Mouse (Mus musculus) frontal cortex, postnatal 36 days (tissue): Measurements from ENCODE around the gene Scn1b.

Source experiments
- DNase-seq, 2 experiments: peaks; one replicate each; pipeline ENCODE4 v3.0.0; 2022; ENCODE audit warnings: low spot score in 2 of 2

Gene Scn1b

DNA sequence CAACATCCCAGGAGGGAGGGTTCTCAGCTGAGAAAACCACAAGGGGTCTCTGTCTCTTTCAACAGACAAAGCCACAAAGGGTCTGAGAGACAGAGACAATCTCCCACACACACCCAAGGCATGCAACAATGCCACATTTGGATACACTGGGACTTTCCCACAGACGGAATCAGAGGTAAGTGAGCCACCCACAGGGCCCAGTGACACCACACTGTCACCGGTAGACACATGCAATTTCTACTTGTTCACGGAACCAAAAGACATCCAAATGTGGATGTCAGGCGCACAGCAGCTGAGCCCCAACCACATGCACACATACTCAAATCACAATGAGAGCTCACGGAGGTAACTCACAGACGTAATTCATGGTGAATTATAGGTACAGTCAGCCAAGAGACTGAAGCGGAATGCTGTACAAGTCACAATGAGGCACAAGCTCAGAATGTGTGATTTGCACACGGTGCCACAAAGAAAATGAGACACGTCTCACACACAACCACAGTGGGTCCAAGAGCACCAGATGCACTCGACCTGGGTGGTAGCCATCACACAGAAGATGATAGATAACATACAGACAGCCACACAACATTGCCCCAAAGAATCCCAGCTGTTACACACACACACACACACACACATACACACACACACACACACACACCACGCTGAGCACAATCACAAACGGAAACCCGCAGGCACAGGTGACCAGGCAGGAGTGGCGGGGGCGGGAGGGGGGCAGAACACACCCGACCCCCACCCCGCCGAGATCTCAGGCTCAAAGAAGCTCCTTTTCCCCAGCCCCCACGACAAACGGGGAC, 23.2 kb upstream of the Scn1b start:
- peak in 1 of 2 experiments; percentile 43 for DNase-seq

DNA sequence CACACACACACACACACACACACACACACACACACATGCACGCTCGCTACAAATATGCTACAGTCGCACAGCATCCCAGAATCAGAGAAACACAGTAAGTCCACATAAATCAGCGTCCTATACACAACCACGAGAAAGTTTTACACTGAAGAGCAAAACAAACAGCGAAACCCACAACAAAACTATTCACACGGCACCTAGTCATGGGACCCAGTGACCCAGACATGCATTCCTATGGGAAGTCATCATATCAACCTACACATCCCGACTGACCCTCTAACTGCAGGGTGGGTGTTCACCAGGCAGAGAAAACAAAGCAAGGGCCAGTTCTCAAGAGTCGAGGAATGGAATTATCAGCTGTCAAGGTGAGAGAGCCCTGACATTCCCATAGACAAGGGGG, 22.5 kb upstream of the Scn1b start:
- DNase-seq, result peak in 1 of 2 experiments; percentile 1

DNA sequence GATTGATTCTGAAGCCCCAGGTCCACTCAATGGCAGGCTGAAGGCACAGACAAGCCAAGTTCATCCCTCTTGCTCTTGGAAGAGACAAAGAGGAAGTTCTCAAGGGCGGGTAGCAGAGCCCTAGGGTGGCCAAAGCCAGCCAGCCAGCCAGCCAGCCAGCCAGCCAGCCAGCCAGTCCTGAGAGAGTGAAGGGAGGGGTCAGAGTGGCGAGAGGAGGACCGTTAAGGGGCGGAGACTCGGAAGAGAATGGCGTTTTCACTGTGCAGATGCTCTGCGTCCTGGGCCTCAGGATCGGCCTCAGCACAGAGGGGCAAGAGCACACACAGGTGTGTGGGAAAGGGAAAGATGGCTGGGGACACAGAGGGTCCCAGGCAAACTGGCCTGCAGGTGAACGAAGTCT, 22.0 kb upstream of the Scn1b start:
- DNase-seq, result peak in 1 of 2 experiments; percentile 42

DNA sequence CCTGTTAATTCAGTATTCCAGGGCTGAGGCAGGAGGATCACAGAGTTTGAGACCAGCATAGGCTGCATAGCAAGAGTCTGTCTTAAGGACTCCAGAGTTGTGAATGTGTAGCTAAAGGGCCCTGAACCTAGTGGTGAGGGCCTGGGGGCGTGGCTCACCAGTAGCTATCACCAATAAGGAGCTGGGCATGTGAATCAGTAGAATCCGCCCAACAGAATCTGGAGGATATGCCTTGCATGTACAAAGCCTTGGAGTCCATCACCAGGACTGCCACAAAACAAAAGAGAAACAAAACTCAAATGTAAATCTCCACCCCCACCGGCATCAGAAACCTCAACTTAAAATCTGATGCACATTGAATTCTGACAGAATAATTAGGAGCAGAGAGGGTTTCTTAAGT, 21.3 kb upstream of the Scn1b start:
- peak in 1 of 2 experiments; percentile 8 for DNase-seq

DNA sequence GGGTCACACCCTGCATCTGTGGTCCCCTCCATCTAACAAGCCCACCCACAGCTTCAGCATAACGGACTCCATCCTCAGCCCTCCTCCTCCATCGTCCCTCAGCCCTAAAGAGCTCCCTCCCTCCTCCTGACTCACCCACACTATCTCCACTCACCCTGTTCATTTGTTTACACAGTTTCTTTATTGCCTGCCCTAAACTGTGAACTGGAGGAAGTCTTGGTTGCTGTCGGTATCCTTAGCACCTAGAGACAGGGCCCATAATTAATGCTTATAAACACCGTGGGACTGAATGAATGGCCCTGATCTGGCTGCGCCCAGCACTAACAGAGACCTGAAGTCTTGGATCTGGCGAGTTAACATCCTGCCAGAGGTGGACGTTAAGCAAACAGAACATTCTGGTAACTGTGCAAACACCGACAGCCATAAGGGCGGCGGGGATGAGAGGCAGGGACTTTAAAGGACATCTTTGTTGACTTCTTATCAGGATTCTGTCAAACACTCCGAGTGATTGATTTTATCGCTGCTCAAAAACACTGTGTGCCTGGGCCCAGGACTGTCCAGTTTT, 18.9 kb upstream of the Scn1b start:
- peak in 1 of 2 experiments; percentile 1 for DNase-seq

DNA sequence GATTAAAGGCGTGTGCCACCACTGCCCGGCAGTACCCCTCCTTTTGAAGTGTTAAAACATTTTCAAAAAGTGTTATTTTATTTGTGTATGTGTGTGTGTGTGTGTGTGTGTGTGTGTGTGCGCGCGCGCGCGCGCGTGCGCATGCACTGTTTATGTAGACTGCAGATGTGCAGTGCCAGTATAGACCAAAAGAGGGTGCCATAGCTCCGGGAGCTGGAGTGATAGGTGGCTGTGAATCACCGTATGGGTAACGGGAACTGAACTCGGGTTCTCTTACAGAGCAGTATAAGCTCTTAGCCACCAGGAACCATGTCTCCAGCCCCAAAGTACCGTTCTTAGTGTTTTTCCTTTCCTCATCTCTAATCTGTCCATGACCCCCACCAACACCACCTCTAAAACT, 18.1 kb upstream of the Scn1b start:
- DNase-seq, result peak in 1 of 2 experiments; percentile 1

DNA sequence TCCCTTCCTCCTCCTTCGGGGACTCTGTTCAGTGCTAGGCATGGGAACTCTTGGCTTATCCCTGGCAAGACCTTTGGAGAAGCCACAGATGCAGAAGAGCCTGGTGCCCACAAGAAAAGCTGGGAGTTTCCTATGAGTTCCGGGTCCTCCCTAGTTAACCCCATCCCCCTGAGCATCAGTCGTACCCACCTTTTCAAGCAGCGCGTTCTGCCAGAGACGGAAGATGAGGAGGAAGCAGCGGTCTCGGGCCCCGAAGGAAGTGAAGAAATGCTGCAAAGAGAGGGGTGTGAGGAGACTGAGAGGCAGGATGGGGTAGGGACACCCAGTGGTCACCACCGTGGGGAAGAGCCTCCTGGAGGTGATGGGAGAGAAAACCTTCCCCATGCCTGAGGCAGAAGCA, 14.1 kb upstream of the Scn1b start:
- DNase-seq, result no peak

DNA sequence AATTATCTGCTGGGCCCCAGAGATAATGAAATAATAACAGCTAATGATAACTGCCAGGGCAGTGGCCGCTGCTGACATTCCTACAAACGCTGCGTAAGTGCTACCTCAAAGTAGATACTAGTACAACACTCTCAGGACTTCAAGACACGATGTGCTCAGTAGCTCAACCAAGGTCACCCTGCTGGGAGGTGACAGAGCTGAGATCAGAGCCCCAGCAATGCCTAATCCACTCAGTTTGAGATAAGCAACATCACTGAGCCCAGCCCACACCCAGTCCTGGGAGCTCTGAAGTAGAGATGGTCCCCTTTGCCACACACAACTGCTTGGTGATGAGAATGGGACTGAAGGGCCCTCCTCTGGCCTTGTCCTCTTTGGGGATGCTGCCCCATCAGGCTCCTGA, 13.5 kb upstream of the Scn1b start:
- no peak for DNase-seq

DNA sequence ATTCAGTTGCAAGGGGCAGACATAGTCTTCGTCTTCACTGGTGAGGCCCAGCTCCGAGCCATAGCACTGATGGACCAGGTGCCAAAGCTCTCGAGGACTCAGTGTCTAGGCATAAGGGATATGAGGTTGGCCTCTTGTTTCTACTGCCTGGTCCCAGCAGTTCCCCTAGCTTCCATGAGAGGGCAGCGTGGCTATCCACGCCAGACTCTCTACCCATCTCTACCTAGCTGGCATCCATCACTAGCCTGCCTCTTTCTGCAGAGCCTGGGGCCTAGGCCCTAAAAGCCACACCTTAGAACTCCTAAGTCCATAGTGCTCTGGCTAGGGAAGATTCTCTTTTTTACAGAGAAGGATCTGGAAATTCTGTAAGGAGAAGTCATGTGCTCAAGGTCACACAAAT, 13.0 kb upstream of the Scn1b start:
- peak in 1 of 2 experiments; percentile 68 for DNase-seq

DNA sequence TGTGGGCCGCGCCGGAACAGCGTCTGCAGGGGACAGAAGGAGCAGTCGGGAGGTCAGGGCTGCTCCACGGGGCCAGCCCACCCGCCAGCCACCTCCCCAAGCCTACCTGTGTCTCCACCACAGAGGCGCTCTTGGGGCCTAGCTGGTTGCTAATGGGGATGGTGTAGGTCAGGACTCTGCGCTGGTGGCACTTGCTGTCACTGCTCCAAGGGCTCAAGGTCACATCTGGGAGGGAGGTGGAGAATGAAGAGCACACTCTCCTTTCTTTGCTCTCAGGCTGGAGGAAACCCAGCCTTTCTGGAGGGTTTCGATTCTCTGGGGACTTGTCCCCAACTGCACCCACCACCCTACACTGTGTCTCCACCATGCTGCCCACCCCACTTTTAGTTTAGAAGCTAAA, 8.9 kb upstream of the Scn1b start:
- no peak for DNase-seq

DNA sequence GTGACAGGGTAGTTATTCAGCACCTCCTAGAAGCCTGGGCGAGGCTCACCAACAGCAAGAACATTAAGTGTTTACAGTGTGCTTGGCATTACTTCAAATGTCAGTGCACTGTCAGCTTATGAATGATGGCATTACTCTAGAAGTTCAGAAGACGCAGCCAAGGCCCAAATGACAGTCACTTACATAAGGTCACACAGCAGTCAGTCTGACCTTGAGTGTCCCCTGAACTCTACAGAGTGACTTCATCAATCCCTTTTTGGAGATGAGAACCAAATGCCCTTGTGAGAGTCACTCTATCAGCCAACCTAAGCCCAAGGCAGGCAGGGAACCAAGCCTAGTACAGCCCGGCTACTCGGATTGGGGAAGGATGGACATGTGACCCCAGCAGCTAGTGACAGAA, 5.1 kb upstream of the Scn1b start:
- DNase-seq, result no peak

DNA sequence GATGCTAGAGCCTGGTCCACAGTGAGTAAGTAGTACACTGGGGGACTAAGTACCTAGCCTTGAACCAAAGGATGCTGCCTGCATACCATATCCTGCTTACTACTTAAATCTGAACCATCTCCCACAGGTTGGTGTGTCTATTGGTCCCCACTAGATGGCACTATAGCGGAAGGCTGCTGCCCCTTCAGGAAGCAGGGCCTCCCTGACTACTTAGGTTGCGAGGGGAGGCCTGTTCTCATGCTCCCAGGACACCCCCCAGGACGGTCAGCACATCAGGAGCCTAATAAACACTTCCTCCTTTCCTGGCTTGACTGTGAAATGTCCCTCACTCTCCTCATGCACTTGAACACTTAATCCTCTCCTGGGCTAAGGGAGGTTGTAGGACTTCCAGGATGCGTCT, 4.0 kb upstream of the Scn1b start:
- DNase-seq, result peak in 1 of 2 experiments; percentile 62

DNA sequence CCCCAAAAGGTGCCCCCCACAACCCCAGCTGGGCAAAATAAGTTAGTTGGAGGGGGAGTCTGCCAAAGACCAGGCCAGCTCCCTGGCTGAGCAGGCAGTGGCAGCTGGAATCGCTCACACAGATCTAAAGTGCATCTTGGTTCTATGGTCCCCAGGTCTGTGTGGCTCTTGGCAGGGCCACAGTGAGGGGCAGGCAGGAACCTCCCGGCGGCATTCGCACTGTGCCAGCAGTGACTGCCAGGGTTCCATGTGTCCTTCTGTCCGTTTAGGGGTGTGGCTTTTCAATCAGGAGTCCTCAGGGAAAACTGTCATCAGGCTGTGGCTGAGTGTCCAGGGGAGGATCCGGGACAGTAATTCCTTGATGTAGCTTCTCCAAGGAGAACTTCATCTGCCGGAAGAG, 3.4 kb upstream of the Scn1b start:
- DNase-seq, result no peak

DNA sequence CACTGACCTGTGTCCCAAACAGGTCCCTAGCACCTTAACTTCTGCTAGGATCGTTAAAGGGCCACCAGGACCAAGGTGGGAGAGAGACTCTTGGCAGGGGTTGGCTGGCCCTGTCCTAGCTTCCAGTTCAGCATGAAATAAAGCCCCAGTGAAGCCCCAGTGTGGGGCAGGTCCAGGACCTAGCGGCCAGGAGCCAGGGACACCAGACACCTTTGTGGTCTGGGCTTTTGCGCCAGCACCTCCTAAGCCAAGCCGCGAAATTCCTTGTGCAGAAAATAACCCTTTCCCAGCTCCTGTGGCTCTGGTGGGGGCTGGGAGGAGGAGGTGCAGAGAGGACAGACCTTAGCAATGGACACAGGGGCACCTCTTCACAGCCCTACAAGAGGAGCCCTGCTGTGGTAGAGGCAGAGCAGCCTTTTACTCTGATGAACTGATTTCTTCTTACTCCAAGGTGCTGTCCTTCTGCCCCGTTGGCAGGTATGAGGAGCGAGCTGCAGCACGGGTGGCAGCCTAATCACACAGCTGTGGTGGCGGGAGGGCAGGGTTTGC, 1.4 kb upstream of the Scn1b start:
- no peak for DNase-seq

DNA sequence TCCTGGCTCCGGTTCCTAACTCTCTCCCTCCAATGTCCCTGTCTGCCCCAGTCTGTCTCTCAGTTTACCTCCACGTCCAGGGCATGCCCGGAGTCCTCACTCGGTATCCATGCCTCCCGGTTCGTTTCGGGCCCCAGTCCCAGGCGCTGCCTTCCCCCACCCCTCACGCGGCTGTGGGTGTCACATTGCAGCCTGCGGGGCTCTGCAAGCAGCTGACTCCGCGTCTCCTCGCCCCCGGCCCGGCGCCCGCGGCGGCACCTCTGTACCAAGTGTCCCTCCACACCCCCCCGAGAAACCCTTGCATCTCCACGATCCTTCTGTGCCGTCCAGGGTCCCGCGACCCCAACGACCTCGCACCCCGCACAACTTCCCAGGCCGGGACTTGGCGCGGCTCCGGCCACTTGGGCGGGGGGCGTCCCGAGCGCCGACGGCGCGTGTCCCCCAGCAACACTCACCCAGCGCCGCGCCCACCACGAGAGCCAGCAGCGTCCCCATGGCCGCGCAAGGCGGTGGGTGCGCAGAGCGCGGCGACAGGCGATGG, 522 bp downstream of the Scn1b start:
- peak in 1 of 2 experiments; percentile 64 for DNase-seq

DNA sequence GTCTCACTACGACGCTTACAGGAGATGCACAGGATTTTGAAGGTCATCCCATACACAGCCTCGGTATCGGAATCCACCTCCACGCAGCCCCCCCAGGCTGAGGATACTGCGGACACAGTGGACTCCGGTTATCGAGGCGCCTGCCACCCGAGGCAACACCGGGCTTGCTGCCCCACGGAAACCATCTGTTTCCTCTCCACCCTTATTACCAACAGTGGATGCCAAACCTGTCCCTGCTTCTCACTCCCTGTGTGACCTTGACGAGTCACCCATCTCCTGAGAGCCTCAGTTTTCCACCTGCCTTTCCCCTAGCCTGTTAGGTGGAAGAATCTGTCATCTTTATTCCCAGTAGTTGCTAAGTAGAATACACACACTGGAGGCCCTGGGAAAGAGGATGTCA, 1.7 kb downstream of the Scn1b start:
- no peak for DNase-seq

DNA sequence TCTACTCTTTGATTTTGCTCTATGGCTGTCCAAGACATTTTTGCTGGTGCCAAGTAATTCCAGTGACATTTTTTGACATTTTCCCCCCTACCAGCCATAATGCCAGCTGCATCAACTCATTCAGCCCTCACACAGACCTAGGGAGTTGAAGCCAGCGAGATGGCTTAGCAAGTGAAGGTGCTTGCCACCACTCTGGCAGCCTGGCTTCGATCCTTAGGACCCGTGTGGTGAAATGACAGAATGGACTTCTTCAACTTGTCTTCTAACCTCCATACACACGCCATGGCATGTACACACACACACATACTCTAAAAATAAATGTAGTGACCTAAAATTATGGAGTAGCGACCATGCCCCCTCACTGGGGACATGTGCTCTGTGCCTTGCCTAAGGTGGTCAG, 2.4 kb downstream of the Scn1b start:
- DNase-seq, result no peak

DNA sequence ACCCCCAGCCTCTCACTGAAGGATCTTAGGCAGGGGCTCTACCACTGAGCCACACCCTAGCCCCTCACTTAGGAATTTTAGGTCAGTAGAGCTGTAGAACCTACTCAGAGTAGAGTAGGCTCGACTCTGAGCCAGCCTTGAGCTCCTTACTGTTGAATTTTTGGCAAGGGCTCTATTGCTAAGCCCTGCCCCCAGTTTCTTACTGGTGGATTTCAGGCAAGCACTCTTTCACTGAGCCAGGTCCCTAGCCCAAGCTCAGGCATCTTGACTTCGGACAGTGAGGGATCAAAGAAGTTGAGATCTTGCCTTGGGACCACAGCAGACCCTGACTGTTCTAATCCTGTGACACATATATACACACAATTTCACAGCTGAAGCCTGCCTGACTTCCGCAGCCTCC, 3.1 kb downstream of the Scn1b start:
- no peak for DNase-seq

DNA sequence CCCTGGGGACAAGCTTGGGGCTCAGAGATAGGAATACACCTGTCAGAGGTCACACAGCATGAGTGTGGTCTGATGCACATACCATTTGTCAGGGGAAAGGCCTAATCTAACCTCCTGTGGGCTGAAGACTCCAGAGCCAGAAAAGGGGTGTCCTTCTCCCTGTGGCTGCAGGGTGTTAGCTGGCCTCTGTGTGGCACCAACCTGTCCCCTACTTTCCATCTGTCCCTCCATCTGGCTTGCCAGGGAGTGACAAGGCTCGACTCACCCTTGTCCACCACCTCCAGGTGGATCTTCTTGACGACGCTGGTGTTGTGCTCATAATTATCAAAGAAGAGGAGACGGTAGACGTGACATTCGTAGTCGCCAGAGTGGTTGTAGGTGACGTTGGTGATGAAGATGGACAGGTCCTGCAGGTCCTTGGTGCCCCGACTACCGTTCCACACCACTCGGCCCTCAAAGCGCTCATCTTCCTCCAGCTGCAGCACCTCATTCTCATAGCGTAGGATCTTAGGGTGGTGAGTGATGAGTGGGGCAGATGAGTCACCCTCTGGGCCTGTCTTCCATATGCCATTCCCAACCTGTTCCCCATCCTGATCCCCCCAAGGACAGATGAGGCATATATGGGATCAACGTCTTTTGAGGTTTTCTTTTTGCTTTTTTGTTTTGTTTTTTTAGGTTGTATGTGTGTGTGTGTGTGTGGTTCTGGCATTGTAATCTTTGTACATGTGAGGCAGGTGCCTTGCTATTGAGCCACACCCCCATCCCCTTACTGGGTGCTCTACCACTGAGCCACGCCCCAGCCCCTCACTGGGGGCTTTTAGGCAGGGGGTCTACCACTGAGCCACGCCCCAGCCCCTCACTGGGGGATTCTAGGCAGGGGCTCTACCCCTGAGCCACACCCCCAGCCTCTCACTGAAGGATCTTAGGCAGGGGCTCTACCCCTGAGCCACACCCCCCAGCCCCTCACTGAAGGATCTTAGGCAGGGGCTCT, 3.9 kb downstream of the Scn1b start:
- no peak for DNase-seq

DNA sequence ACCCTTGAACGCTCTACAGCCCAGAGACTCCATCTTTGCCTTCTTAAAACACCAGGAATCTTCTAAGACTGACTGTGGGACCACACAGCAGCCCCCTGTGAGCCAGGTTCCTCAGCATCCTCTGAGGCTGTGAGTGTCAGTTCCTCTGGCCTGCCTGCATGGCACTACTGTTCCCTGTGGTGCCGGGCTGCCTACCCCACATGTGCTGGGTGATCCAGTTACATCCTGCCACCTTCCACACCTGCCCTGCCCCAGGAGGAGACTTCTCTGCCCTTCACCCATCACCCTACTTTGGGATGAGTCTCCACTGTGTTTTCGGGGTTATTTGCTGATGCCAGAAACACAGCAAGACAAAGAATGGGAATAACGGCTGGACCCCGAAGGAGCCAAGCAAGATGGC, 7.2 kb downstream of the Scn1b start:
- no peak for DNase-seq

DNA sequence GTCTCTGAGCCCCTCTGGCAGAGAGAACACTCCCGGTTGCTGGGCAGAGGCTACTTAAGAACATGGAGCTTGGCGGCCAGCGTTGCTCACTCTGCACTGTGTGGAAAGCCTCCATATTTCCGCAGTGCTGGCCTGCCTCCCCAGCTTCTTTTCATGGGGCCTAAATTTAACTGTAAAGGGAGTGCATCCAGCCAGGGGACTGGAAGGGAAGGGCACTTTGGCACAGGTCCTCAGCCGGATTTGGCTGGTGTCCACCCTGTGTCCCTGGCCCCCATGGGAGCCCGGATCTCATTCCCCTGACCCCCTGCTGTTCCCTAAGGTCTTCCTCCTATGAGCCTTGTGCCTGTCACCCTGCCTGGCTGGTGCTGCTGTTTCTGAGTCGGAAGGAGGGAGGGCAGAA, 8.3 kb downstream of the Scn1b start:
- no peak for DNase-seq

DNA sequence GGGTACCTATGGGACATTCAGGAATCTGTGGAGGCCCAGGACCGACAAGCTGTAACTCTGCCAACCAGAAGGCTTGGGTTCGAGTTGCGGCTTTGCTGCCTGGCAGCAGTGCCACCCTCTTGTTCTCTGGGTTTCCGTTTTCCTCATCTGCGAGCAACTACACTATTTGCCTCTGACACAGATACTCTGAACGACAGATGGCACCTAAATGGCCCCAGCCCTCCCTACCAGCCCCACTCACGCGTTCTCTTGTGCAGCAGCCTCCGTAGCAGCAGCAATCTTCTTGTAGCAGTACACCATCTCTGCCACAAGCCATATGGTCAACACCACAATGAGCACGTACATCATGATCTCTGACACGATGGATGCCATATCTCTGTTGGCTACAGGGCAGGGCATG, 9.3 kb downstream of the Scn1b start:
- DNase-seq, result no peak
